Mouse (Mus musculus) gonadal fat pad, adult 2 months (tissue): ENCODE results near the gene Slco3a1. TPM values are rescaled to one million over a fixed set of nuclear protein-coding genes. Genes with fewer than 3 reads are reported as not detected.

Experiments used
- DNase-seq: peaks from one replicate; pipeline ENCODE4 v3.0.0-alpha.2; 2012; ENCODE audit warnings: low read depth
- polyA plus RNA-seq: library from polyadenylated mRNA; depleted of rRNA; stranded (reverse); fragments of >200 nt; gene quantifications from 2 replicates; pipeline ENCODE4 v1.2.3, GENCODE M21; 2012

Gene Slco3a1
- polyA plus RNA-seq, 1 experiment = 20.0 TPM

- DNase-seq = no peak
Observed at GRCm38 (mm10) chr7:74486083-74486482, 68.5 kb downstream of the Slco3a1 start.

- no peak for DNase-seq
Observed at GRCm38 (mm10) chr7:74485669-74486068, 68.9 kb downstream of the Slco3a1 start.

GRCm38 (mm10) chr7:74484024-74484385 lies 70.6 kb downstream of the Slco3a1 start:
- no peak for DNase-seq

DNA sequence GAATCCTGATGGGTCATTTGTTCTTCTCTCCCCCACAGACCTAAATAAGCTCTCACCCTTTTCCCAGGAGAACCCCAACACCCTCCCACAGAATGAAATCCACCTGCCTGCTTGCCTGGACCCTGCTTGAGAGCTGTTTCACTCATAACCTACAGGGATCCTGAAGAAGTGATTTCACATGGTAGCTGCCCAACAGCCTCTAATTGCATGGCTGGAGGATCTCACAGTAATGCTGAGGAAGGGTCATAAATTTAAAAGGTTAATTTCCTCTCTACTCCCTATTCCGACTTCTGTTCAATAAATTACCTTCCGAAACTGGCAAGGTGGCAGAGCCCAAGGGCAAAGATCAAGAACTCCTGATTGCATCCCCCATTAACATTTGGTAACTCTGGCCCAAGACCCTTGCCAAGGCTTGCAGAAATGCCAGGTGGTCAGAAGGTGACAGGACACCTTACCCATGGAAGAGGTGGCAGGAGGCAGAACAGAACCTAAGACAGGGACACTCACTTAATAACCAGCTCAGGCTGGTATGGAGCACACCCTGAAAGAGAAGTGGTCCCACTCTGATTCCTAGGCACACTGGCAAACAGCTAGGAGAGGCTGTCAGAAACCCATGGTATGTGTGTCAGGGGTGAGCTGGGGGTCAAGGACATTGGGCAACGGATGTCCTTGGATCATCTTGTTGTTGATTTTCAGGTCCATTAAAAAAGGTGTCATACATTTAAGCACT lies 71.1 kb downstream of the Slco3a1 start:
- DNase-seq = no peak

DNA sequence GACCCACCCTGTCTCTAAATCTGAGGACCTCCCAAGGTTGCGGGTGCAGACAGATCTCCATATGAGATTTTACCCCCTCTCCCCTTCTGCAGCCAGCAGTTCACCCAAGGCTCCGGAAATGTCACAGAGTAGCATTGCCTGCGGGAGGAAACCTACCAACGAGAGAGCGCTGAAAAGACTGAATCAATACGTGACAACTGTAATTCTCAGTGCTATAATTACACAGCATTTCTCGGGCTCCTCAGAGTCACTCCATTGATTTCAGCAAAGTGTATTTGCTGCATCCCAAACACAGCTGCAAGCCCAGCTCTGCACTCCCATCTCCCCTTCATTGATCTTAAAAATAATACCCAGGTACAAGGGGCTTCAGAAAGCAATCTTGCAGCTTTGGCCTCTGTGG lies 82.8 kb downstream of the Slco3a1 start:
- DNase-seq = no peak

DNA sequence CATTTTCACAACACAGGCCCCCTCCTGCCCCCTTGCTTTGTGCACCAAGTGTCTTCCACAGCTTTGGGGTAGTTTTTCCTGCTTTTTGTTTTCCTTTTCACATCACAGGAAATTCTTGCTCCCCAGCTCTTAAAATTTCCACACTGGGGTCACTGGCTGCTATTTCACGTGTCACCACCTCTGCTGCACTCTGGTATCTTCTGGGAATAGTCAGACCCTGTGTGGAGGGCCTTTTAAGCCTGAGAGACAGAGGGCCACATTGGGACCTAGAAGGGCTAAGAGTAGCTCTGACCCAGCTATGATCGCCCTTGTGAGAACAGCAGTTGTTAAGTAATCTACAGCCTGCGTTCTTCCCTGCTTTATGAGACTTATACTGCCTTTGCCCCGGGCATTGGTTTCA lies 87.7 kb downstream of the Slco3a1 start:
- DNase-seq = no peak

- no peak for DNase-seq
Observed at GRCm38 (mm10) chr7:74464638-74465037, 89.9 kb downstream of the Slco3a1 start.

DNA sequence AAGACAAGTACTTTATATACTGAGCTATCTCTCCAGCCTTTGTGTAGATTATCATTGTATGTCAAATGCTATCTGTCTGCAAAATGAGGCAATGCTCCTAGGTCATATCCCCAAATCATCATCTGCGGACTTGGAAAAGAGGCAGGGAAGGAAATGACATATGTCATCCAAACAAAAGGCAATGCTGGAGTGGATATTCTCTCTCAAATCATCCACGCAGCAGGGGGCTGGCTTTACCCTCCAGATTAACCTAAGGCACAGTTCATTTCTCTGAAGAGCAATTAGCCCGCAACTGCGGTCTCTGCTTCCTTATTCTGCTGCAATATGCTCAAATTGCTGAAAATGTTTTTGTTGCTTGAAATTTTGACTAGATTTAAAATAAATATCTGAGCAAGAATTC lies 92.1 kb downstream of the Slco3a1 start:
- no peak for DNase-seq

DNA sequence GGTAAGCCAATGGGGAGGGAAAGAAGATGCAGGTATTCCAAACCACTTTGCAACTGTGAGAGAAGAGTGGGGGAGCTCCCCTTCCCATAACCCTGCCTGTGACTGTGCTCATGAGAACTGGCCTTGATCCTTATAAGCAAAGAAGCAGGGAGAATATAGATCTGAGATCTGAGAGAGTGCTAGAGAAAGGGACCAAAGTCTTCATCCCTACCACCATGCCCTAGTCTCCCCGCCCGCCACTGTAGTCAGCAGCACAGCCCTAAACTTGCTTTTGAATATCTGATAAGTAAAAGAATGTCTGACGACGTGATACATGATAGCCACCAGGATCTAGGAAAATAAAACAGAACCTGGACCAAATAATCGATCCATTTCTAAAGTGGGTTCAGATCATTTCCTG lies 92.8 kb downstream of the Slco3a1 start:
- no peak for DNase-seq

GRCm38 (mm10) chr7:74461146-74461545 lies 93.4 kb downstream of the Slco3a1 start:
- no peak for DNase-seq

DNA sequence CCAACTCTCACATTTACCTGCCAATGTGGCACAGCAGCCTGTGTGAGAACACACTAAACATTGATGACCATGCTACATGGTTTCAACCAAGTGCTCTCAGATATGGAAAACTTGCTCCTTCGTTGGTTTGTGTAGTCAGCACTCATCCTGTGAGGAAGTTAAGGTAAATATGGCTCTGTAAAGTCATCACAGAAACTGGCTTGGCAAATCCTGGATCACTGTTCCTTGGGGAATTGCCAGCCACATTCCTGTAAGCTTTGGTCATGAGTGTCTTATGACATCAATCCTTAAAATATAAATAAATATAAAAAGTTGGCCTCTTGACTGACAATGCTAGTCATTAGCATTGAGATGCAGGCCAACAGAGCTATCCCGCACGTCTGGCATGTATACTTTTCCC lies 94.8 kb downstream of the Slco3a1 start:
- no peak for DNase-seq

- no peak for DNase-seq
Observed at GRCm38 (mm10) chr7:74459277-74459676, 95.3 kb downstream of the Slco3a1 start.

GRCm38 (mm10) chr7:74458475-74459221 lies 95.9 kb downstream of the Slco3a1 start:
- no peak for DNase-seq

- DNase-seq = no peak
Observed at GRCm38 (mm10) chr7:74457347-74457975, 97.1 kb downstream of the Slco3a1 start.

- DNase-seq = no peak
Observed at GRCm38 (mm10) chr7:74456781-74457180, 97.8 kb downstream of the Slco3a1 start.

- DNase-seq = no peak
Observed at GRCm38 (mm10) chr7:74451047-74451446, 103.5 kb downstream of the Slco3a1 start.

- no peak for DNase-seq
Observed at GRCm38 (mm10) chr7:74449802-74450201, 104.8 kb downstream of the Slco3a1 start.

- no peak for DNase-seq
Observed at GRCm38 (mm10) chr7:74447781-74448180, 106.8 kb downstream of the Slco3a1 start.

- no peak for DNase-seq
Observed at GRCm38 (mm10) chr7:74445148-74445547, 109.4 kb downstream of the Slco3a1 start.

GRCm38 (mm10) chr7:74442380-74442779 lies 112.2 kb downstream of the Slco3a1 start:
- no peak for DNase-seq

- no peak for DNase-seq
Observed at GRCm38 (mm10) chr7:74437534-74437933, 117.0 kb downstream of the Slco3a1 start.

DNA sequence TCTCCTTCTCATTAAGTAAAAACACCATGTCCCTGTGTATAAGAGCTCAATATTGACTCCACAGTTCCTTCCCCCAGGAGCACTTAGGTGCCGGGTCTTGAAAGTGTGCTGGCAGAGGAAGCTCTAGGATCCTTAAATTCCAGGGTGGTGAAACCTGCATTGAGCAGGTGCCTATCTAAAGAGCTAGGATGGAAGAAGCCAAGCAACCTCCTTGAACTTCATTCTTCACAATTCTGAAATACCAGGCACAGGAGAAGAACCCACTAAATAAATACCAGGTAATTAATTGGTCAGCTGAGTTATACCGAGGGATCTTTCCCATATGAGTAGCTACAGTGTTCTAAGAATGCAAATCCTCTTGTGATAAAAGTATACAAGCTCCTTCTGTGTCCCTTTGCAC lies 117.9 kb downstream of the Slco3a1 start:
- DNase-seq = no peak

DNA sequence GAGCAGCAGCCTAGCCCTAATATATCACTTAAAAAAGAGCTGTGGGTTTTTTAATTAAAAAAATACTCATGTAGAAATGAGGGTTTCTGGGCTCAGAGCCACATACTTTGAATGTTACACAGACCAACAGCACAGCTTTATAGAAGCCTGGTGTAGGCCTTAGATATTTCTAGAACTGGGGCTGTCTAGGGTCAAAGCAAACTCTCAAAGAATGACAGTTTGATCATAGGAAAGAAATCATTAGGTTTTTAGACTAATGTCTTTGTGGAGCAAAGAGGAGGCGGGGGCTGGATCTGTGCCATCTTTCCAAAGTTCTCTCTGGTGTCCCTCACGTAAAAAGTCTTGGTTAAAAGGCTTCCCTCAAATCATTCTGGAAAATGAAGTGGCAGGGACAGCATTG lies 121.6 kb downstream of the Slco3a1 start:
- DNase-seq = no peak
